Mouse (Mus musculus) monocyte, adult 5-6 weeks (primary cell): ENCODE measurements at regions not wholly inside any gene's neighbourhood (a gene's known extent, or its start where the extent isn't known, plus 50 kb on each side); places are given as distances from the start of the nearest gene placed in this dataset.
"Not testable (repeated sequence)": the region's sequence is repeated elsewhere in the genome, so short reads cannot be mapped to it uniquely, and the experiment has no call there.

Experiments used
- ATAC-seq: fragments of 153-309, 156-312 bp; replicated peaks from 2 replicates; pipeline ENCODE4 v1.8.0; 2017; ENCODE audit warnings: mild to moderate bottlenecking; ENCODE audit not compliant: low TSS enrichment, insufficient number of reproducible peaks, severe bottlenecking, poor library complexity, low FRiP score

GRCm38 (mm10) chr15:3707089-3708078, 124.1 kb upstream of the Ghr start:
- no peak for ATAC-seq

GRCm38 (mm10) chr15:3699234-3699814, 116.0 kb upstream of the Ghr start:
- ATAC-seq, result no peak

- ATAC-seq, result no peak
Observed at GRCm38 (mm10) chr15:3685254-3685653, 102.0 kb upstream of the Ghr start.

- not testable (repeated sequence) for ATAC-seq
Observed at GRCm38 (mm10) chr15:3677026-3677425, 93.7 kb upstream of the Ghr start.

GRCm38 (mm10) chr15:3672586-3672985, 89.3 kb upstream of the Ghr start:
- no peak for ATAC-seq

- ATAC-seq, result no peak
Observed at GRCm38 (mm10) chr15:3671169-3671568, 87.9 kb upstream of the Ghr start.

GRCm38 (mm10) chr15:3669411-3669810, 86.1 kb upstream of the Ghr start:
- no peak for ATAC-seq

GRCm38 (mm10) chr15:3668863-3669262, 85.6 kb upstream of the Ghr start:
- no peak for ATAC-seq

GRCm38 (mm10) chr15:3648741-3649140, 65.4 kb upstream of the Ghr start:
- no peak for ATAC-seq

- no peak for ATAC-seq
Observed at GRCm38 (mm10) chr15:3640091-3640490, 56.8 kb upstream of the Ghr start.
